Mouse (Mus musculus): ENCODE data around the gene Kdm2b.

The Kdm2b gene

GRCm38 (mm10) chr5:122925534-122925958, 64.1 kb downstream of the Kdm2b start:
- peak; percentile 28 to 38 for DNase-seq

GRCm38 (mm10) chr5:122923871-122924465, 65.7 kb downstream of the Kdm2b start:
- no peak for DNase-seq

GRCm38 (mm10) chr5:122921941-122922340, 67.7 kb downstream of the Kdm2b start:
- DNase-seq, result no peak

- DNase-seq, result no peak
Measured at GRCm38 (mm10) chr5:122920557-122920956, 69.1 kb downstream of the Kdm2b start.

GRCm38 (mm10) chr5:122917982-122918711, 71.5 kb downstream of the Kdm2b start:
- no peak for DNase-seq

- DNase-seq, result no peak
Measured at GRCm38 (mm10) chr5:122916147-122916546, 73.5 kb downstream of the Kdm2b start.

- no peak for DNase-seq
Measured at GRCm38 (mm10) chr5:122912863-122913262, 76.8 kb downstream of the Kdm2b start.

GRCm38 (mm10) chr5:122909481-122909880, 80.1 kb downstream of the Kdm2b start:
- no peak for DNase-seq

GRCm38 (mm10) chr5:122908001-122908400, 81.6 kb downstream of the Kdm2b start:
- DNase-seq, result no peak

- no peak for DNase-seq
Measured at GRCm38 (mm10) chr5:122907182-122907581, 82.4 kb downstream of the Kdm2b start.

- DNase-seq, result no peak
Measured at GRCm38 (mm10) chr5:122903165-122903564, 86.5 kb downstream of the Kdm2b start.

GRCm38 (mm10) chr5:122902228-122902627, 87.4 kb downstream of the Kdm2b start:
- no peak for DNase-seq

GRCm38 (mm10) chr5:122901666-122902065, 88.0 kb downstream of the Kdm2b start:
- no peak for DNase-seq

GRCm38 (mm10) chr5:122901179-122901578, 88.4 kb downstream of the Kdm2b start:
- DNase-seq, result no peak

- DNase-seq, result no peak
Measured at GRCm38 (mm10) chr5:122900558-122901171, 89.0 kb downstream of the Kdm2b start.

- peak; percentile 87 to 89 for DNase-seq
Measured at GRCm38 (mm10) chr5:122899777-122900557, 89.7 kb downstream of the Kdm2b start.

GRCm38 (mm10) chr5:122898963-122899776, 90.5 kb downstream of the Kdm2b start:
- DNase-seq, result no peak

- DNase-seq, result no peak
Measured at GRCm38 (mm10) chr5:122898153-122898552, 91.5 kb downstream of the Kdm2b start.

- DNase-seq, result no peak
Measured at GRCm38 (mm10) chr5:122894821-122895220, 94.8 kb downstream of the Kdm2b start.

- DNase-seq, result peak in 1 of 2 experiments; percentile 49
Measured at GRCm38 (mm10) chr5:122894007-122894637, 95.5 kb downstream of the Kdm2b start.

- DNase-seq, result no peak
Measured at GRCm38 (mm10) chr5:122893270-122893669, 96.4 kb downstream of the Kdm2b start.

- DNase-seq, result no peak
Measured at GRCm38 (mm10) chr5:122890396-122890795, 99.2 kb downstream of the Kdm2b start.

All from thymus, adult 18-20 months (tissue).